Mouse (Mus musculus) small intestine, adult 2 months (tissue): ENCODE measurements around the gene Man2a1. TPM values are rescaled to one million over a fixed set of nuclear protein-coding genes. Genes with fewer than 3 reads are reported as not detected.

Source experiments
- H3K27ac ChIP-seq: fragments of 200-500 bp; 2 replicates; pipeline ENCODE4 v1.5.1; 2012; ENCODE audit warnings: low read depth, low read length, control low read depth, inconsistent platforms; ENCODE audit not compliant: insufficient read depth
- H3K27me3 ChIP-seq: fragments of 200-500 bp; 2 replicates; pipeline ENCODE4 v1.6.1; 2012; ENCODE audit warnings: mild to moderate bottlenecking, moderate library complexity, low read length, inconsistent platforms; ENCODE audit not compliant: control insufficient read depth, insufficient read depth
- H3K36me3 ChIP-seq: fragments of 200-500 bp; 2 replicates; pipeline ENCODE4 v1.6.1; 2012; ENCODE audit warnings: mild to moderate bottlenecking, low read length, control low read depth, inconsistent platforms; ENCODE audit not compliant: control insufficient read depth, insufficient read depth
- H3K4me1 ChIP-seq: fragments of 200-500 bp; 2 replicates; pipeline ENCODE4 v1.6.1; 2012; ENCODE audit warnings: low read length, inconsistent platforms, mixed read lengths; ENCODE audit not compliant: control insufficient read depth, insufficient read depth, insufficient read length
- H3K4me3 ChIP-seq: fragments of 200-500 bp; 2 replicates; pipeline ENCODE4 v1.5.1; 2012; ENCODE audit warnings: low read depth, mild to moderate bottlenecking, control low read depth, inconsistent platforms, low read length, moderate library complexity
- CTCF ChIP-seq: fragments of 200-500 bp; IDR thresholded peaks from 2 replicates; pipeline ENCODE4 v1.5.1; 2012; ENCODE audit warnings: low read depth, mild to moderate bottlenecking, control low read depth, inconsistent platforms, low read length, moderate library complexity, mixed read lengths; ENCODE audit not compliant: insufficient replicate concordance, insufficient read length; ENCODE audit errors: extremely low read depth
- POLR2A ChIP-seq: fragments of 200-500 bp; IDR thresholded peaks from 2 replicates; pipeline ENCODE4 v1.6.1; 2012; ENCODE audit warnings: low read depth, mild to moderate bottlenecking, control low read depth, inconsistent platforms, low read length, moderate library complexity
- WGBS: fragments of 180-500 bp; shearing (Covaris S2); methylation state at CpG from one replicate; pipeline ENCODE4 v1.1.7; 2018; 5-methylcytosine and 5-hydroxymethylcytosine counted together
- polyA plus RNA-seq: library from polyadenylated mRNA; depleted of rRNA; stranded (reverse); fragments of >200 nt; gene quantifications from 2 replicates; pipeline ENCODE4 v1.2.3, GENCODE M21; 2012

Man2a1 gene
- polyA plus RNA-seq, 1 experiment: 6.7 TPM

- TF ChIP-seq POLR2A (no peak), CTCF (no peak)
- WGBS: 90% methylated on average over 10 of the region's 10 CpGs
- no peak overlapping the region for H3K27ac ChIP-seq
- no peaks in the 10 kb centered on the region for H3K27me3 ChIP-seq
- H3K4me1 ChIP-seq: no peaks in the 10 kb centered on the region
- H3K4me3 ChIP-seq: no peak overlapping the region
- H3K36me3 ChIP-seq: peaks cover 12% of the 10 kb centered on the region; the same call in 1 of the 2 replicates
Observed at GRCm38 (mm10) chr17:64697277-64697831, 96.8 kb downstream of the Man2a1 start.

- WGBS: 81% methylated on average over 8 of the region's 8 CpGs
- no peak overlapping the region for H3K27ac ChIP-seq
- H3K4me3 ChIP-seq: no peak overlapping the region
- no peaks in the 10 kb centered on the region for H3K4me1 ChIP-seq
- TF ChIP-seq POLR2A: no peak
- no peak for TF ChIP-seq CTCF
- H3K27me3 ChIP-seq: no peaks in the 10 kb centered on the region
- H3K36me3 ChIP-seq: peaks cover 12% of the 10 kb centered on the region; the same call in 1 of the 2 replicates
Observed at GRCm38 (mm10) chr17:64698516-64698915, 98.0 kb downstream of the Man2a1 start.

- no peak for TF ChIP-seq POLR2A
- TF ChIP-seq CTCF: no peak
- Histone ChIP-seq H3K4me1 (no peaks in the 10 kb centered on the region), H3K4me3 (no peak overlapping the region), H3K27me3 (no peaks in the 10 kb centered on the region), H3K27ac (no peak overlapping the region), H3K36me3 (0 out of 2 replicates have a peak, but pooled peaks cover 2% of the 10 kb centered on the region)
- 97% methylated on average over 4 of the region's 4 CpGs for WGBS
Observed at GRCm38 (mm10) chr17:64703649-64704230, 103.2 kb downstream of the Man2a1 start.

GRCm38 (mm10) chr17:64707529-64707928 lies 107.0 kb downstream of the Man2a1 start:
- TF ChIP-seq POLR2A (no peak), CTCF (no peak)
- no peaks in the 10 kb centered on the region for H3K4me1 ChIP-seq
- H3K27ac ChIP-seq: no peak overlapping the region
- peaks cover 6% of the 10 kb centered on the region; the same call in 1 of the 2 replicates for H3K36me3 ChIP-seq
- H3K27me3 ChIP-seq: no peaks in the 10 kb centered on the region
- 95% methylated on average over 6 of the region's 6 CpGs for whole genome bisulfite sequencing
- H3K4me3 ChIP-seq: no peak overlapping the region

- Histone ChIP-seq H3K27ac (no peak overlapping the region), H3K36me3 (peaks cover 49% of the 10 kb centered on the region), H3K4me1 (no peaks in the 10 kb centered on the region), H3K4me3 (no peak overlapping the region), H3K27me3 (no peaks in the 10 kb centered on the region)
- WGBS: 85% methylated on average over 4 of the region's 4 CpGs
- TF ChIP-seq POLR2A: no peak
- TF ChIP-seq CTCF: no peak
Observed at GRCm38 (mm10) chr17:64716318-64716717, 115.8 kb downstream of the Man2a1 start.

GRCm38 (mm10) chr17:64719760-64720159 lies 119.2 kb downstream of the Man2a1 start:
- Histone ChIP-seq H3K36me3 (peaks cover 38% of the 10 kb centered on the region), H3K27me3 (no peaks in the 10 kb centered on the region), H3K4me3 (no peak overlapping the region), H3K4me1 (no peaks in the 10 kb centered on the region), H3K27ac (no peak overlapping the region)
- TF ChIP-seq CTCF (no peak), POLR2A (no peak)
- WGBS: 88% methylated on average over 5 of the region's 5 CpGs

- 77% methylated on average over 5 of the region's 5 CpGs for WGBS
- Histone ChIP-seq H3K27me3 (no peaks in the 10 kb centered on the region), H3K36me3 (peaks cover 39% of the 10 kb centered on the region), H3K4me1 (no peaks in the 10 kb centered on the region), H3K4me3 (no peak overlapping the region), H3K27ac (no peak overlapping the region)
- TF ChIP-seq CTCF: no peak
- TF ChIP-seq POLR2A: no peak
Observed at GRCm38 (mm10) chr17:64721112-64721511, 120.6 kb downstream of the Man2a1 start.
